Mouse (Mus musculus): ENCODE measurements at regions not wholly inside any gene's neighbourhood (a gene's known extent, or its start where the extent isn't known, plus 50 kb on each side); places are given as distances from the start of the nearest gene placed in this dataset.

DNA sequence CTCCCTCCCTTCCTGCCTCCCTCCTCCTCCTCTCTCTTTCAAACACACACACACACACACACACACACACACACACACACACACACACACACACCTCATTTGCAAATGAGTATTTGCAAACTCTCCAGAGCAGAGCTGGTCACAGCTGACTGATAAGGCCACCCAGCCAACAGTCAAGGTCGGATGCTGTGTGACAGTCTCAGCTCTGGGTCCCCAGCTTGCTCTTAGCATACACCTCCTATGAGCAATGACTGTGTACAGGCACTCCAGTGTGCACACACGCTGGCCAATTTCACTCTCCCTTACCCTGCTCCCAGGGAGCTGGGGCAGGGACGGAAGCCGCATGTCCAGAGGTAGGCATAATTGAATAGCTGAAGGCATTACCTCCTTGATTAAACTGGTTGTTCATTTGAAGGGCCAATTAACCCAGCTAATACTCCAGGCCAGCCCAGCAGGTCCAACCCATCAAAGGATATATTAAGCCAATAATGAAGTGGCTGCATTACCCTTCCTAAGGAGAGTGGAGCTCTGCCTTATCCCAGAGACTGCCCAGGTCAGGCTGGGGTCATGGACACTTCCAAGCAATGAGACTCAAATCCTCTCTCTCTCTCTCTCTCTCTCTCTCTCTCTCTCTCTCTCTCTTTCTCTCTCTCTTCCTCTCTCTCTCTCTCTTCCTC lies 173.0 kb upstream of the Tle3 start:
- TF ChIP-seq CTCF (IDR thresholded peaks at IDR 0.05; ENCODE audit: low read depth, low read length) (no peak), POLR2AphosphoS5 (IDR thresholded peaks at IDR 0.05; ENCODE audit: insufficient replicate concordance, low read depth, low read length) (no peak)
